Mouse (Mus musculus) myocyte (in vitro differentiated cells): ENCODE data around the gene Cilp2. TPM values are rescaled to one million over a fixed set of nuclear protein-coding genes. Genes with fewer than 3 reads are reported as not detected.

Source experiments
- H3K27me3 ChIP-seq: one replicate; pipeline ENCODE4 v1.6.1; 2011; ENCODE audit not compliant: control insufficient read depth, insufficient read depth, insufficient read length
- H3K36me3 ChIP-seq: one replicate; pipeline ENCODE4 v1.6.1; 2011; ENCODE audit not compliant: control insufficient read depth, insufficient read depth
- H3K4me2 ChIP-seq: one replicate; pipeline ENCODE4 v1.6.1; 2011; ENCODE audit warnings: low read depth, control low read depth
- H3K4me3 ChIP-seq: one replicate; pipeline ENCODE4 v1.5.1; 2011; ENCODE audit warnings: mild to moderate bottlenecking, control low read depth, moderate library complexity
- H3K79me2 ChIP-seq: one replicate; pipeline ENCODE4 v1.6.1; 2011; ENCODE audit not compliant: control insufficient read depth, insufficient read depth
- H3ac ChIP-seq: one replicate; pipeline ENCODE4 v1.6.1; 2011; ENCODE audit not compliant: control insufficient read depth, insufficient read length
- CEBPB ChIP-seq: IDR thresholded peaks from 2 replicates; pipeline ENCODE4 v1.6.1; 2011; ENCODE audit warnings: mild to moderate bottlenecking, moderate library complexity; ENCODE audit not compliant: poor library complexity, insufficient read depth, severe bottlenecking
- E2F4 ChIP-seq: IDR thresholded peaks from one replicate; pipeline ENCODE4 v1.6.1; 2011; ENCODE audit warnings: mild to moderate bottlenecking, control low read depth, moderate library complexity; ENCODE audit not compliant: insufficient read depth
- MAX ChIP-seq: IDR thresholded peaks from one replicate; pipeline ENCODE4 v1.6.1; 2011; ENCODE audit warnings: low read depth, mild to moderate bottlenecking, control low read depth
- MYOD1 ChIP-seq, 3 experiments: IDR thresholded peaks; one replicate each; pipeline ENCODE4 v1.6.1; 2011; ENCODE audit warnings: control low read depth in 2 of 3, low read depth in 2 of 3, mild to moderate bottlenecking in 2 of 3, moderate library complexity in 1 of 3; ENCODE audit not compliant: insufficient read length in 2 of 3, control insufficient read depth in 1 of 3
- MYOG ChIP-seq, 3 experiments: IDR thresholded peaks; one replicate each; pipeline ENCODE4 v1.6.1; 2011; ENCODE audit warnings: control low read depth in 2 of 3, low read depth in 2 of 3, mild to moderate bottlenecking in 2 of 3; ENCODE audit not compliant: insufficient read length in 2 of 3, control insufficient read depth in 1 of 3, insufficient read depth in 1 of 3
- POLR2A ChIP-seq: IDR thresholded peaks from one replicate; pipeline ENCODE4 v1.6.1; 2011; ENCODE audit warnings: low read depth, mild to moderate bottlenecking, control low read depth, moderate library complexity; ENCODE audit not compliant: insufficient read length
- POLR2AphosphoS2 ChIP-seq: IDR thresholded peaks from one replicate; pipeline ENCODE4 v1.6.1; 2011; ENCODE audit warnings: low read depth, control low read depth; ENCODE audit not compliant: insufficient read length
- REST ChIP-seq: IDR thresholded peaks from one replicate; pipeline ENCODE4 v1.6.1; 2011; ENCODE audit warnings: mild to moderate bottlenecking, control low read depth, moderate library complexity; ENCODE audit not compliant: insufficient read depth, insufficient read length
- SRF ChIP-seq: IDR thresholded peaks from one replicate; pipeline ENCODE4 v1.6.1; 2011; ENCODE audit warnings: low read depth; ENCODE audit not compliant: control insufficient read depth, insufficient read length
- TCF12 ChIP-seq: IDR thresholded peaks from one replicate; pipeline ENCODE4 v1.6.1; 2011; ENCODE audit warnings: mild to moderate bottlenecking, control low read depth; ENCODE audit not compliant: poor library complexity, insufficient read depth, severe bottlenecking
- TCF3 ChIP-seq: IDR thresholded peaks from one replicate; pipeline ENCODE4 v1.6.1; 2011; ENCODE audit warnings: low read depth, control low read depth; ENCODE audit not compliant: insufficient read length
- USF1 ChIP-seq: IDR thresholded peaks from one replicate; pipeline ENCODE4 v1.6.1; 2011; ENCODE audit warnings: low read depth, mild to moderate bottlenecking, control low read depth, moderate library complexity
- polyA plus RNA-seq: library from polyadenylated mRNA; unstranded; fragments of >200 nt; fragmentation: generic; extraction: Trizol; gene quantifications from one replicate; pipeline ENCODE4 v1.2.1, GENCODE M21; 2012; ENCODE audit warnings: missing spikeins

The Cilp2 gene
- polyA plus RNA-seq, 1 experiment, result 0.20 TPM

DNA sequence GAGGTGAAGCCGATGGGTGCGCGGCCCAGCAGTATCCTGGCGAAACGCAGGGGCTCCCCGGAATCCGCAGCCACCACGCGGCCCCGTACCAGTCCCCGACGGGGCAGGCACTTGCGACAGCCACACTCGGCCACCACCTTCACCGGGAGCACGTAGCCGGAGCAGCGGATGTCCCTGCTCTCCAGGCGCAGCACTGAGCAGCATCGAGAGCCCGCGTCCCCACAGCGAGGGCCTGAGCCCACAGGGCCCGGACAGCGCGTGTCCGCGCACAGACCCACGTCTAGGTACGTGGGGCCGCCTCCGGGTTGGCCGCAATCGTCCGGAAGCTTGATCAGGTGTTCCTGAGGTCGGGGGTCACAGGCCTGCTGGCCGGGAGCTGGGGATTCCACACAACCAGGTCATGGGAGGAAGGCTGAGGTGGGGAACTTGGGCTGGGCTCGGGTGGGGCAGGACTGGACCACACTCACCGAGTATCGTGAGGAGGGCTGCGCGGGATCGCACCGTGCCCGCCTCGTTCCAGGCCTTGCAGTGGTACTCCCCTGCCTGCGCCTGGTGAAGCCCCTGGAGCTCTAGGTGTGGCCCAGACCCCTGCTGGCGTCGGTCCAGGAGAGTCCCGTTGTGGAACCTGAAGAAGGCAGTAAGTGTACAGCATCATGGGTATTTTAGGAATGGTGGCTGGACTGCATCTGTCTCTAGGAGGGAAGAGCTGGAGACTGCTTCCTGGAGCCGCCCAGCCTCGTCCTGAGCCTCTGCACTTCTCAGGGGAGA lies 4.5 kb downstream of the Cilp2 start:
- Histone ChIP-seq H3ac (no peak overlapping the region), H3K27me3 (peaks cover 4% of the 10 kb centered on the region), H3K36me3 (no peaks in the 10 kb centered on the region), H3K4me2 (no peak overlapping the region), H3K79me2 (no peaks in the 10 kb centered on the region), H3K4me3 (no peak overlapping the region)
- TF ChIP-seq POLR2A, result no peak
- no peak for TF ChIP-seq TCF3
- TF ChIP-seq REST, result no peak
- TF ChIP-seq MYOD1 (IDR thresholded peaks at IDR 0.05; ENCODE audit: control insufficient read depth in 1 of 3, insufficient read length in 2 of 3, low read depth in 2 of 3), result no peak
- TF ChIP-seq E2F4, result no peak

DNA sequence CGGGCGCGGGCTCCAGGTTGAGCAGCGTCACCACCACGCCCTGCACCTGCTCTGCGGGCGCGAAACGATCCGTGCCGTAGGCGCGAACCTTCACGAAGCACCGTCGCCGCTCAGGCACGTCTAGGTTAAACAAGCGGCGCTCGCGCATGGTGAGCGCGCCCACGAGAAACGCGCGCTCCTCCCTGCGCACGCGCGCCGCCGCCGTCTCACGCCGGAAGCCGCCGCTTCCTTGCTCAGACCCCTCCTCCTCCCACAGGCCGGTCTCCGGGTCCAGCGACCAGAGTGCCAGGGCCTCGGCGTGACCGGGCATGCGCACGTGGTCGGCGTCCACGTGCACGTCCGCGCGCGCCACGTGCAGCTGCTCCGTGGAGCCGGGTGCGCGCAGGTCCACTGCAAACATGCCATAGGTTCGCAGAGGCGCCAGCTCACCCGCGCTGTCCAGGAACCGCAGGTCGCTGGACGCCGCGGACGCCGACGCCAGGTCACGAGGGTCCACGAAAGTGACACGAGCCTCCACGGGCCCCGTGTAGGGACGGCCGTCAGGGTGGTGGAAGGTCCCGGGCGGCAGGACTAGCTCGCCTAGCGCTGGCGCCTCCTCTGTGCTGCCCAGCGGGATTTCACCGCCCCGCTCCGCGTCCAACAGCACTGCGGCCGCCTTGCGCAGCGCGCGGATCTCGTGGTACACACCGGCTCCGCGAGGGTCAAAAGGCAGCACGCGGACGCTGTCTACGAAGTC lies 5.3 kb downstream of the Cilp2 start:
- Histone ChIP-seq H3K79me2 (no peaks in the 10 kb centered on the region), H3K27me3 (no peaks in the 10 kb centered on the region)

DNA sequence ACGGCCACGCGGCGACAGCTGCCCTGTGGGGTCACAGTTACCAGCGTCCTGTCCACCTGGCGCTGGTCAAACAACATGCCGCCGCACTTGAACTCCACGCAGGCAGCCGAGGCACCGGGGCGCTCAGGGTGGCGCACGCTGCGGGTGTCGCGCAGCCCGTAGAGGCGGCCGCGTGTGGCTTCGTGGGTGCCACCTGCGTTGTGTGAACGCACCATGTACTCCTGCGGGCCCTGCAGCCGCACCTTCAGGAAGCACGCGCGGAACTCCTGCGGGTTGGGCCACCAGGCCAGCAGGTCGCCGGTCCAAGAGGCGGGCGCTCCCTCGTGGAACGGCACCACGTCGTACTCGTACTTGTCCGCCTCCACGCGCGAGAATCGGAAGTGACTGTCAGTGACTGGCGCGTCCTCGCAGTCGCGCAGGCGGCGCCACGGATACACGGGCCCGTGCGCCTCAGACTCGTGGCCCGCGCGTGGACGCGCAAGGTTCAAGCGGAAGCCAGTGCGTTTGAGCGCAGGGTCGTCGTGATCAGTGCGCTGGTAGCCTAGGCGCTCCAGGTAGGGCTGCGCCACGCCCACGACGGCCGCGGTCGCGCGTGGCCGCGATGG lies 6.1 kb downstream of the Cilp2 start:
- no peaks in the 10 kb centered on the region for H3K36me3 ChIP-seq
- H3K4me3 ChIP-seq, result no peak overlapping the region
- H3K79me2 ChIP-seq, result no peaks in the 10 kb centered on the region
- H3K4me2 ChIP-seq, result no peak overlapping the region
- H3ac ChIP-seq, result no peak overlapping the region
- TF ChIP-seq SRF, result no peak
- TF ChIP-seq USF1, result no peak
- TF ChIP-seq POLR2AphosphoS2, result no peak
- no peak for TF ChIP-seq REST
- no peak for TF ChIP-seq POLR2A
- TF ChIP-seq MAX, result no peak
- TF ChIP-seq MYOD1 (IDR thresholded peaks at IDR 0.05; ENCODE audit: control insufficient read depth in 1 of 3, insufficient read length in 2 of 3, low read depth in 2 of 3), result no peak
- no peak for TF ChIP-seq MYOG (IDR thresholded peaks at IDR 0.05; ENCODE audit: control insufficient read depth in 1 of 3, insufficient read depth in 1 of 3, insufficient read length in 2 of 3, low read depth in 2 of 3)
- no peak for TF ChIP-seq TCF12
- no peak for TF ChIP-seq E2F4
- no peak for TF ChIP-seq TCF3
- no peak for TF ChIP-seq CEBPB
- H3K27me3 ChIP-seq, result no peaks in the 10 kb centered on the region

More for the DNA sequence above, 5.3 kb downstream of the Cilp2 start:
- no peak overlapping the region for H3ac ChIP-seq
- TF ChIP-seq MYOG (IDR thresholded peaks at IDR 0.05; ENCODE audit: control insufficient read depth in 1 of 3, insufficient read depth in 1 of 3, insufficient read length in 2 of 3, low read depth in 2 of 3), result peak in 1 of 3 experiments; percentile 3
- no peak for TF ChIP-seq POLR2A
- no peaks in the 10 kb centered on the region for H3K36me3 ChIP-seq
- H3K4me2 ChIP-seq, result no peak overlapping the region
- no peak overlapping the region for H3K4me3 ChIP-seq

DNA sequence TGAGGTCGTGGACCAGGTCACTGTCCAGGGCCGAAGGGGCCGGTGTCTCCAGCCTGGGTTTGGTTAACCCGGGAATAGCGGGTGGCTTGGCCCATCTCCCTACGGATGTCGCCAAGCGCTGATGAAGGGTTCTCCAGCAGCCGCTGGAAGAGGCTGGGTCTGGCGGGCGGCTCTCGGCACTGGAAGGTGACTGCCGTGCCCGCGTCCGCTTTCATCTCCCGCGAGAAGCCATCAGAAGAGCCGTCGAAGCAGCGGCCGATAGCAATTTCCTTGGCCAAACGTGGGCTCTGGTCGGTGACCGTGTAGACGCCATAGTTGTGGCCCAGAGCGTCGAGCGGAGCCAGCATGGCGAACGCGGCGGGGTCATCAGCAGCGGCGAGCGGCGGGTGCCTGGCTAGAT lies 6.6 kb downstream of the Cilp2 start:
- Histone ChIP-seq H3K27me3 (no peaks in the 10 kb centered on the region), H3K36me3 (no peaks in the 10 kb centered on the region), H3ac (no peak overlapping the region), H3K79me2 (no peaks in the 10 kb centered on the region), H3K4me3 (no peak overlapping the region), H3K4me2 (no peak overlapping the region)
- TF ChIP-seq POLR2A, result no peak
- TF ChIP-seq E2F4, result no peak
- no peak for TF ChIP-seq SRF
- TF ChIP-seq POLR2AphosphoS2, result no peak
- TF ChIP-seq REST, result no peak
- no peak for TF ChIP-seq CEBPB
- no peak for TF ChIP-seq MYOD1 (IDR thresholded peaks at IDR 0.05; ENCODE audit: control insufficient read depth in 1 of 3, insufficient read length in 2 of 3, low read depth in 2 of 3)

DNA sequence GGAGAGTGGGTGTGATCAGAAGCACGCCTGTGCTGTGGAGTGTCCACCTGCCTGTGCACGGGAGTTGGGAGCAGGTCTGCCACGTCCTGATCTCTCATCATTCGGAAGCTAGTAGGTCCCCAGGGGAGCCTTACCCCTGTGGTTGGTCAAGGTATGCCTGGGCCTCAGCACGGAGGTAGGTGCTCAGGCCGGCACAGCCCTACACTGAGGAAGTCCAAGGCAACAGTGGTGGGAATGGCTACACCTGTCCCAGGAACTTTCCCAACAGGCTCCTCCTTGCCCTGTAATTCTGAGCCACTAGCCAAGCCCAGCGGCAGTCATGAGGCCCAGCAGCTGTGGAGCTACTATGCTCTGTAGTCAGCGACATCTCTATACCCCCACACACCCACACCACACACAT lies 7.8 kb downstream of the Cilp2 start:
- no peaks in the 10 kb centered on the region for H3K27me3 ChIP-seq

More for the DNA sequence above, 7.8 kb downstream of the Cilp2 start:
- Histone ChIP-seq H3K79me2 (no peaks in the 10 kb centered on the region), H3K36me3 (no peaks in the 10 kb centered on the region), H3ac (no peak overlapping the region), H3K4me3 (no peak overlapping the region), H3K4me2 (no peak overlapping the region)
- TF ChIP-seq MYOD1 (IDR thresholded peaks at IDR 0.05; ENCODE audit: control insufficient read depth in 1 of 3, insufficient read length in 2 of 3, low read depth in 2 of 3) (peak in 1 of 3 experiments; percentile 18), POLR2AphosphoS2 (no peak), POLR2A (no peak), USF1 (no peak), SRF (no peak), MAX (no peak), REST (no peak), TCF12 (no peak), TCF3 (no peak), CEBPB (no peak), MYOG (IDR thresholded peaks at IDR 0.05; ENCODE audit: control insufficient read depth in 1 of 3, insufficient read depth in 1 of 3, insufficient read length in 2 of 3, low read depth in 2 of 3) (peak in 1 of 3 experiments; percentile 37), E2F4 (no peak)
